Mouse (Mus musculus) spleen, embryonic (tissue): ENCODE measurements around the gene Mogat1.
"Not testable (repeated sequence)": the region's sequence is repeated elsewhere in the genome, so short reads cannot be mapped to it uniquely, and the experiment has no call there.

Experiments used
- CTCF ChIA-PET: fragments of 350-600 bp; sonication (Branson Sonifier 250); formaldehyde crosslinking; loops from one replicate; lab custom pipeline; 2022; lab: Charles Lee

The Mogat1 gene

DNA sequence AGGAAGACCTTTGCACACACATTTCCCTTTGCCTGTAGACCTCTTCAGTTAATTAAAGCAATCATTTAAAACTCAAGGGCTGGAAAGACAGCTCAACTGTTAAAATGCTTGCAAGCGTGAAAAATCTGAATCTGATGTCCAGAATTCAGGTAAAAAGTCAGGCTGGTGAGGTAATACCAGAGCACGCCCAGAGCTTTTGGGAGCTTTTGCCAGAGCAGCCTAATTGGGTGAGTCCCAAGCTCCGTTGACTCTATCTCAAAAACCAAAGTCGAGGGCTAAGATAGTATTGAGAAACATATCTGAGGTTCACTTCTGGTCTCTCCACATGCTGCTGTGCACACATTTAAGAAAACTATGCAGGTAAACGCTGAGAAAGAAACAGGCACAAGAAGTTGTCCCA is at the start of gene Mogat1:
TSS of gene Mogat1 (plus strand) at position 130 of the 400 bp plus-strand sequence.
- CTCF ChIA-PET: no interaction called here

DNA sequence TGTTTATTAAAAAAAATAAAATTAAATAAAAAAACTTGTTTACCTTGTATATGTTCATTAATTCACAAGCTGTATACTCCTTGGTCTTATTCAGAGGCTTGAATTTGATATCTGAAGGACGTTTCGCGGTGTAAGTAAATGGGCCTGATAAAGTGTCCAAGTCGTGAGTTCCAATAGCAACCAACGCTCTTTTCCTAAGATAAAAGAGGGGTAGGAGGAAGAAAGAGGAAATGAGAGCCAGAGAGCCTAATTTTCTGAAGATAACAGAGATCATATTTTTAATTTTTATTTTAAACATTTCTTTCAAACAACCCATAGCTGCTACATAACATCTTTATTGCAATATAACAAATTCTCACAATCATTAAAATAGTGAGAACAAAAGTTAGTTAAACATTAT is 38.4 kb upstream of the Mogat1 start:
- CTCF ChIA-PET: no interaction called here

DNA sequence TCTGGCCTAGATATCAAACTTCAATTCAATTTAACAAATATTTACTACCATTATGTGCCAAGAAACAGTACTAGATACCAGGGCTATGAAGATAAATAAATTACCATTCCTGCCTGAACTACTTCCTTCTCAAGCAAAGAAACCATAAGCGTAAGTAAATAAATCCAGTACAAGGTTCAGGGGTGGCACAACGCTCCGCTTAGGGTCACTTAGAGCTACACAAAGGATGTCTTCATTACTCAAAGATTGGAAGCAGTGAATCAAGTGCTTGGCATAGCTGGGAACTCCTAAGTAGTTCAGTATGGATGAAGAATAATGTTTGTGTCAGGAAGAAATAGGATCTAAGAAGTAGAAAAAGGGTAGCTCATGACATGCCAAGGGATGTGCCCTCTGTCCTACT is 27.4 kb upstream of the Mogat1 start:
- CTCF ChIA-PET: no interaction called here

DNA sequence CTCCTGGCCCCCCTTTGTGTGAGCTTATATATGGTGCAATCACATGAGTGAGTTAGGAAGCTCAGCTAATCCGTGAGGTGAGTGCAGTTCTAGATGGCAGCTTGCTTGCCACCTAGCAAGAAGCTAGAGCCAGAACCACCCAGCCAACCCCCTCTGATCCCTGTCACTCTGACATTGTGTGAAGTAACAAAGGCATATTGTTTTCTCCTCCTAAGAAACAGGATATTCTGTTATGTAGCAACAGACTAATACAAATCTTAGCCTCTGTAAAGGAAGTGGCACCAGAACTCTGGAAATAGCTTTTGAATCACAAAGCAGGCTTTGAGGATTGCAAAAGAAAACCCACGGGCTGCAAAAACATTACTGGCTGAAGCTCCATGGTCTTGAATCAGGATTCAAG is 26.4 kb upstream of the Mogat1 start:
- CTCF ChIA-PET: no interaction called here

DNA sequence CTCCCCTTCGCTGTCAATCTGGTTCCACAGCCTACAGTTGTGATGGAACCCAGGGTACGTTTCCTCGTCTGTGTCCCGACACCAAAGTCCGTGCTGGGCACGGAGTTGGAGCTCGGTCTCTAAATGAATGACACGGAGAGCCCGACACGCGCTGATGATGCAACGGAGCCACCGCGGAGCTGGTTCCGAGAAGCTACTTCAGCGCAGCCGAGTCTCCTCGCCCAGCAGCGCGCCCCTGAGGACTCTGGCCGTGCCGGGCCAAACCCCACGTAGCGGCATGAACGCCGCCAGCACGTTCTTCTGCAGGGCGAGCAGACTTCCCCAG is 22.4 kb upstream of the Mogat1 start:
- CTCF ChIA-PET: interaction anchor here (1.0 kb wide), 1 partner anchor 18 kb away, joined by 3 read pairs; no protein-coding TSS in a partner anchor

DNA sequence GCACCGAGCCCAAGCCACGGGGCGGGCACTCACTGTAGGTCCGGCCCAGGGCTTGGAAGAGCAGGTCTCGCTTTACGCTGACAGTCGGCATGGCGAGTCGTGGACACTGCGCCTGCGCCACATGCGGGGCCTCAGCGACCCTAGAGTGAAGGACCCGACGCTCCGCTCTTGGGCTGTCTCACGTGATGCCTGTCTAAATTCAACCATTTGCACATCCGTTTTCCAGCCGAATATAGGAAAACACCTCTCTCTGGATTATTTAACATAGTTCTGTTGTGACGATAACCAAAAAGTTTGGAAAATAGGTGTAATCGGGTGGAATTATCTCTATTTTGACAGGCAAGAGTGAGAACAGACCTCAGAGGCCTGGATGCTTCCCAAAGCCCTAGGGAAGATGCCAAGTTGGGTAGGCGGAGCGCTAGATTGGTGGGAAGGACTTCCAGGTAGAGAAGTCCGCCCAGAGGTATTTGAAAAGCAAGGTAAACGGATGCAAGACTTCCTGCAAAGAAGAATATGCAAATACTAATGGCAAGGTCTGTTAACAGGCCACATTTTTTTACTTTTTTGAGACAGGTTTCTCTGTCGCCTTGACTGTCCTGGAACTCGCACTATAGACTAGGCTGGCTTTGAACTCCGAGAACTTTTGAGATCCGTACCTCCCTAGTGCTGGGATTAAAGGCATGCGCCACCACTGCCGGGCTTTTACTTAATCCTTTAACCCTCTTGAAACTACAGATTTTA is 21.9 kb upstream of the Mogat1 start, which contains the start of gene Farsb:
TSS of gene Farsb (minus strand) at position 146 of the 741 bp plus-strand sequence.
- CTCF ChIA-PET: interaction anchor here (1.0 kb wide), 1 partner anchor 18 kb away, joined by 3 read pairs; no protein-coding TSS in a partner anchor

DNA sequence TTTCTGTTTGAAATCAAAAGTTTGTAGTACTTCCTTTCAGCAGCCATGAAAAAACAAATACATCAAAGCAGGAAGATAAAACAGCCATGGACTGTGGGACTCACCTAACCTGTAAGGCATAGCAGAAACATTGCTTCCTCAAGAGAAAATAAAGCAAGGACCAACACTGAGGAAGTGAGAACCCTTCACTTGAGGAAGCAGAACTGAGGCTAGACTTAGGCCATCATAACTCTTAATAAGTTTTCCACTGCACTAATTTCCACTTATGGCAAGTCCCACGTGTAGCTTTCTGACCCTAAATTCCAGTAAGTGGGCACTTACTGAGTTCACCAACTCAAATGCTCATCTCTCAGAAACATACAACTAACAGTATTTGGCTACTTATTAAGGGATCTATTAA is 20.6 kb upstream of the Mogat1 start:
- CTCF ChIA-PET: no interaction called here

DNA sequence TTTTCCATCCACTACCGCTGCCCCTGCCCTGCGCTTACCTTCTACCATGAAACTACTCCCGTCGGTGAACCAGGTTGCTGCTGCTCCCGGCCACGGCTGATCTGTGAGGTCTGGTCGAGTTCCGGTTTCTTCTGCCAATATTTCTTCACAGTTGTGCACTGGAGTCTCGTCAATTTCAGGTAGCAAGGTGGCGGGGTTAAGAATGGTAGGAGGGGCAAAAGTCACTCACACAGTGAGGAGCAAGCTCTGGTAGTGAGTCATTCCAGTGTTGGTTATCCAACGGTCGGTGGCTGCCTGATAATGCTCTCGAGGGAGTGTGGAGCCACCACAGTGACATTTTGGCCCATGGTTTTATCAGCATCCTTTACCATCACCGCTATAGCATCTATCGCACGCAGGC is 9.8 kb upstream of the Mogat1 start:
- CTCF ChIA-PET: no interaction called here

DNA sequence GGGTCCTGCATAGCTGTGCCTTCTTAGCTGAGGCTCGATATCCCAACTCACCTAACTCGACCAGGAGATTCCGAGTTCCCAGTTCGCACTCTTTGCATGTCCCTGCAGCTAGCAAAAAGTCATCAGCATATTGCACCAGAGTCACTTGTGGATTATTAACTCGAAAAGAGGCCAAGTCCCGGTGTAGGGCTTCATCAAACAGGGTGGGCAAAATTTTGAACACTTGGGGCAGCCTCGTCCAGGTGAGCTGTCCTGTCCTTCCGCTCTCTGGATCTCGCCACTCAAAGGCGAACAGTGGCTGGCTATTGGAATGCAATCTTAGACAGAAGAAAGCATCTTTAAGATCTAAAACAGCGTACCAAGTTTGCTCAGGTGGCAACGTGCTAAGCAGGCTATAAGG is 8.9 kb upstream of the Mogat1 start:
- CTCF ChIA-PET: not testable (repeated sequence)

DNA sequence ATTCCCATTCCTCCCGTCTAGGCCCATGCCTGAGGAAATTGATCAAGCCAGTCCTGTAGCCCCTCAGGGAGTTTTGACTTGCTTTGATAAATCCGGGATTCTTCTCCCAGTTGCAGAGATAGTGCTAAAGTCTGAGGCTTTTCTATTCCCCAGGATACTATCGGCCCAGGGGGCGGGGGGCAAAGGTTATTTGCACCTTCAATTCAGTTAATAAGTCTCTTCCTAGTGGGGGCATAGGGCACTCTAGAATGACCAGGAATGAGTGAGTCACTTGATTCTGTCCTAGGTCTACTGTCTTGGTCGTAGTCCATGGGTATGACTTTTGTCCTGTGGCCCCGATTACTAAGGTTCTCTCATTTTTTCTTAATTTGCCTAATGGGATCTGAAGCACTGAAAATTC is 8.3 kb upstream of the Mogat1 start:
- CTCF ChIA-PET: no interaction called here

DNA sequence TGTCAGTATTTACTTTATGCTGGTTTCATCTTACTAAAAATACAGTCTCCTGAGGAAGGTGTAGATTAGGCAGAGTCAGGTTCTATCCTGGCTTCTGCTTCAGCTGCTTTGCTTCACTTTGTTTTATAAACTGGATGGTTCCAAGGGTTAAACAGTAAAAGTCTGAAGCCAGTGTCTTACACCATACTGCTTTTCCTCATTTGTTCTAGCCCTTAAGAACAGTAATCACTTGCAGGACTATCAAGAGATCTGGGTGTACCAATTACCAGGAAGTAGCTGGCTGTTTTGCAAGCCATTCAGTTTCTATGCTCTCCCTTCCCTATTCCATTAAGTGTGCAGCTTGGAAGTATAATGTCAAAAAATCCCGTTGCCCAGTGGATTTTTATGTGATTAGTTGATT is 3.7 kb upstream of the Mogat1 start:
- CTCF ChIA-PET: no interaction called here

DNA sequence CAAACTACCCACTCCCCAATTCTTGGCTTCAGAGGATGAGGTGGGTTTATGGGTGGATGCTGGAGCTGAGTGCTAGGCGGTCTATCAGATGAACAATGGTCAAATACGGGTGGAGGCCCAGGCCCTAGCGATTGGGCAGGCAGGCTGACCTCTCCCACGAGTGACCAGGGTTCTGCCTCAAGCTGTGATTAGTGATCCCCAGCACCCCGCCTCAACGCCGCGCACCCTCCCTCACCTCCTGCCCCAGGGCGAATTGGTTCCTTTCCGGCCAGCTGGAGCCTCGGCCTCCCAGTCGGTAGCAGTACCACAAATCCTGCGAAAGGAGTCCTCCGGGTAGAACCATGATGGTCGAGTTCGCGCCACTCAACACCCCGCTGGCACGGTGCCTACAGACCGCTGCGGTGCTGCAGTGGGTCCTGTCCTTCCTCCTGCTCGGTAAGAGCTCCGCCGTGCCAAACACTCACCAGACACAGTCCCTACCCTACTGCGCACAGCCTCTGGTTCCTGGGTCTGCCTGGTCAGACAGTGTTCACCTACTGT is 900 bp downstream of the Mogat1 start, which contains the start of gene BC035947:
TSS of gene BC035947 (minus strand) at position 538 of the 540 bp plus-strand sequence.
- CTCF ChIA-PET: no interaction called here

DNA sequence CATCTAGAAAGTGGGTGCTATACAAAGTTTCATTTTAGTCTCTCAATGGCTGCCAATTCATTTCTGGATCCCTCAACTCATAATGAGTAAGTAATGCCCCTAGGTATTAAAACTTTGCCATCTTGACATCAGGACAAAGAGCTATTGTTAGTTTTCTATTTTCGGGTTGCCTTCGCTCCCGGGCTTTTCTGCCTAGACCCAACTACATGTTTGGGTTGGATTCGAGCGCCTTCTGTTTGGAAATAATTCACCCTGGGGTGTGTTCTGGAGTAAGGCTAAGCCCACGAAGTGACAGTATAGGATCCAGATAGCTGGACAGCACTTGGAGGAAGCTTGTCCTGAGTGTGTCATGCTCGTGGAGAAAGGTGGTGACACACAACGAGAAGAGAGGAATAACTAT is 2.0 kb downstream of the Mogat1 start:
- CTCF ChIA-PET: no interaction called here

DNA sequence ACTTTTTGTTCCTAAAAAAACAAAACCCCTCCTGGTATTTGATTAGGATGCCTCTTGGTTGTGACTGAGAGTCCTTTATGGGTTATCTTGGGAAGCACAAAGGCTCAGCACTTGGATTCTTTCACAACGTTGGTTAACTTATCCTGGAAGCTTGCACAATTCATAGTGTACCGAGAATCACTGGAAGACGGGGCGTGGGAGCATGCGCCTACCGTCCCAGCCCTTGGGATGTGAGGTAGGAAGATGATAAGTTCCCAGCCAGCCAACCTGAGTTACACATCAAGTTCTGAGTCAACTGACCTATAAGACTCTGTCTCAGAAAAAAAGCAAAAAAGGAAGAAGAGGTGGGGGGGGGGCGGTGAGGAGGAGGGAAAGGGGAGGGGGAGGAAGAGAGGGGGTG is 8.1 kb downstream of the Mogat1 start:
- CTCF ChIA-PET: no interaction called here

DNA sequence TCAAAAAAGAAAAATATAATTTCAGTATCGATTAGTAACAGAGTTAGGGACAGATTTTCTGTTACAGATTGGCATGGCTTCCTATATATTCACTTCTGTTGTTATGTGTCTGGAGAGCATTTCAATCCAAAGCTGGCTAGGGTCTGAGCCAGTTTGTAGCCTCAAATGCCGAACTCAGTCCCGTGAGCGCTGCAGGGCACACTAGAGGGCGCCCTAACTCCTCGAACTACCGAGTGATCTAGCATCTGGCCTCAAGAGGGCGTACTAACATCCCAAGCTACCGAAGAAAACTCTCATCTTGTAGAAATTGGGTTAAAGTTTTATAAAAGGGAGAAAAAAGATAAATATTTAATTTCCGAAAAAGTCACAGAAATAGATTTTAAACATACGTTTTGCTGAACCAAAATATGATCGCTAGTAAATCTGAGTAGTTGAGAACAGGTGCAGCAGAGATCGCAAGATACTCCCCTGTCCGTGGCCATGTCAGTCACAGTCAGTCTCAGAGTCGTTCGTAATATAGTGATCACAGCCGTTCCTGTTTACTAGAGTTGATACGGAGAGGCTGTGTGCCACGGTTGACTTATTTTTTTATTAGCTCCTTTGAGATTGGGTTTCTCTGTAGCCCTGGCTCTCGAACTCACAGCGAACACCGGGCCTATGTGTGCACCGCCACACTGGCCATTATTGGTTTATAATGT is 14.5 kb downstream of the Mogat1 start:
- CTCF ChIA-PET: no interaction called here

DNA sequence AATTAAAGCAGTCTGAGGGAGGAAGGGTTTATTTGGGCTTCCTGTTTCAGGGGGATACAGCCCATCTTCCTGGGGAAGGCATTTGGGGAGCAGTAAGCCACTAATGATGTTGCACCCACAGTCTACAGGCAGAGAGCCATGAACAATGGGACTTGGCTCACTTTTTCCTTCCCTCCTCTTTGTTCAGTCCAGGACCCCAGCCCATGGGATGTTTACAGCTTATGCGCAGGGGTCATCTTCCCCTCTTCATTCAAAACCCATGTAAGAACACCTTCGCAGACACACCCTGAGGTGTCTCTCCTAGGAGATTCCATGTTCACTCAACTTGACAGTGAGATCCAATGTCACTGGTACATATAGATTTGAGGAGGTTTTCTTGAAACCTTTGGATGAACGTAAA is 17.6 kb downstream of the Mogat1 start:
- CTCF ChIA-PET: no interaction called here

DNA sequence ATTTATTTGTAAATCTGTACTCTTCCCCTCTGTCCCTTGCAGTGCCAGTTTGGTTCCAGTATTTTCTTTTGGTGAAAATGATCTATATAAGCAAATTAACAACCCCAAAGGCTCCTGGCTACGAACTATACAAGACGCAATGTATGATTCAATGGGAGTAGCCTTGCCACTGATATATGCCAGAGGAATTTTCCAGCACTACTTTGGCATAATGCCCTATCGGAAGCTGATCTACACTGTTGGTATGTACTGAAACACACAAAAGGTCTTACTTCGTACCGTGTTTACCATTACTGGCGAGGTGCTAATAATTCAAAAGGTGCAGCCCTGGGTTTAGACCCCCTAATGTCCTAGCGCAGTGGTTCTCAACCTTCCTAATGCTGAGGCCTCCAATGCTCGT is 18.2 kb downstream of the Mogat1 start:
- CTCF ChIA-PET: no interaction called here

DNA sequence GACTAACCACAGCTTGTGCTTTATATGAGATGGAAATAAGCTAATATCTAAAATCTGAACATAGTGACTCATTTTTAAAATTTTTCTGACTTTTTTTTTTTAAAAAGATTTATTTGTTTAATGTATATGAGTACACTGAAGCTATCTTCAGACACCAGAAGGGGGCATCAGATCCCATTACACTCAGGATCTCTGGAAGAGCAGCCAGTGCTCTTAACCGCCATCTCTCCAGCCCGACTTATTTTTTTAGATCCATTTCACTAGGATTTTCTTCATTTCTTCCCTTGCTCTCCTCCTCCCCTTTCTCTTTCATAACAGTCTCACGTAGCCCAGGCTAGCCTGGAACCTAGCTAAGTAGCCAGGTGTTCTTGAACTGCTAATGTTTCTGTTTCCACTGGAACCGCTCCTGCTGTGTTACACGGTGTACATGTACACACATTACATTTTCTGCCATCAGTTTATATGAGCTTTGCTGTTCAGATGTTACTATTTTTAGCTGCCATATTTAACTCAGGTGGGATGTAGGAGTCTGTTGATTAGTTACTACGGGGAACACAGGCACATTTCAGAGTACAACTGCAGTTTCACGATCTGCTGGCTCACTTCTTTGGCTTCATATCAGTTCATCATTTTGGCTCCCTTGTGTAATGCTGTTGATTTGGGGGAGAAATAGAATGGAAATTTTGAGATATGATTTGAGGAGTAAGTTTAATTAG is 19.9 kb downstream of the Mogat1 start:
- CTCF ChIA-PET: no interaction called here

DNA sequence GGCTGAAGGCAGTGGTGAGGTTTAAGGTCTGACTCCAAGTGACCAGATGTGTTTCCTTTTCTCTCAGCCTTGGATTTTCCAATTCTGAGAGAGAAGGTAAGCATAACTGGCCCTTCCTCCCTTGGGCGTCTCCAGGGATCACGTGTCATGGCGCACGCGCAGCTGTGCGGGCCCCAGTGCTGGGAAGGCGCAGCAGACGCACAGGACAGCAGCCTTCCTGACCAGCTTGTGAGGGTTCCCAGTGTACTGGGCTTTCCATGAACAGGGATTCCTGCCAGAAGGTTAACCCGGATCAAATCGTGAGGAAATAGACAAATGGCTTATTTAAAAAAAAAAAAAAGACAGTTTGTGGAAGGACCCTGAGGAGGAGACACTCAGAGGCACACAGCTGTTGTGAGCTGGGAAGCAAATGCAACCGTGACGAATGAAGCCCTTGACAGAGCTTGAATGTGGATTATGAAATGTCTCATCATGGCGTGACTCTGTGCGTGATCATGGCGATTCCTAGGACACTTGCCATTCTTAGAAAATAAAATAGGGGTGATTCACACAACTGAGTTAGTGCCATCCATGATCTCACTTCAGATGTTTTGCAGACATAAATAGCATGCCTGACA is 21.5 kb downstream of the Mogat1 start:
- CTCF ChIA-PET: no interaction called here

DNA sequence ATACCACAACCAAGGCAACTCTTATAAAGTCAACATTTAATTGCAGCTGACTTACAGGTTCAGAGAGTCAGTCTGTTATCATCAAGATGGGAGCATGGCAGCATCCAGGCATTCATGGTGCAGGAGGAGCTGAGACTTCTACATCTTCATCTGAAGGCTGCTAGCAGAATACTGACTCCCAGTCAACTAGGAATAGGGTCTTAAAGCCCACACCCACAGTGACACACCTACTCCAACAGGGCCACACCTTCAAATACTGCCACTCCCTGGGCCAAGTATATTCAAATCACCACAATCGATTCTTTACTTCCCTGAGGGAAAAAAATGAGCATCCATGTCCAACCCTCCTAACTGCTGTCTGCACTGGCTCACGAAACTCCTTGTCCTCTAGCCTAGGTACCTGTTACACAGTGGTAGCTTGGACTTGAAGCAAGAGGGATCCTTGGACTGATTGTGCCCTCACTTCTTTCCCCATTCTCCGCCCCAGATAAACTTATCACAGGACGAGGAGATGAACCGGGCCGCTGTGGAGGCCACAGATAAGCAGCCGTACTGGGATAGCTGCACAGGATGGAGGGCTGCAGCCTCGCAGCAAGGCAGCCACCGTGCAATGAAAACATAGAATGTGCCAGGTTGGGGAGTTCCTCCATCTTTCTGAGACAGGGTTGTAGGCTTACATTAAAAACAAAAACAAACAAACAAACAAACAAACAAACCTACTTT is 23.8 kb downstream of the Mogat1 start:
- CTCF ChIA-PET: no interaction called here
